Mouse (Mus musculus) G1E (cell line): ENCODE measurements at regions not wholly inside any gene's neighbourhood (a gene's known extent, or its start where the extent isn't known, plus 50 kb on each side); places are given as distances from the start of the nearest gene placed in this dataset.

Experiments
- ATAC-seq: 2 replicates; pipeline ENCODE4 v1.8.0; 2016; ENCODE audit warnings: mild to moderate bottlenecking; ENCODE audit not compliant: insufficient number of reproducible peaks, poor library complexity, low FRiP score, severe bottlenecking; ENCODE audit errors: extremely low read depth
- DNase-seq: peaks from one replicate; pipeline ENCODE4 v3.0.0; 2012; ENCODE audit warnings: low spot score
- H3K27me3 ChIP-seq: 2 replicates; pipeline ENCODE4 v1.6.1; 2012; ENCODE audit warnings: mild to moderate bottlenecking, low read length, inconsistent platforms; ENCODE audit not compliant: insufficient read depth
- H3K36me3 ChIP-seq: replicated peaks from 2 replicates; pipeline ENCODE3; 2012; ENCODE audit warnings: mild to moderate bottlenecking, inconsistent platforms
- H3K4me1 ChIP-seq: 2 replicates; pipeline ENCODE4 v1.6.1; 2012; ENCODE audit warnings: low read depth, low read length, inconsistent platforms, mixed read lengths; ENCODE audit not compliant: insufficient read depth
- H3K4me3 ChIP-seq: 2 replicates; pipeline ENCODE4 v1.5.1; 2012; ENCODE audit warnings: low read depth, mild to moderate bottlenecking, inconsistent platforms, low read length, moderate library complexity, mixed read lengths
- H3K9me3 ChIP-seq: replicated peaks from 2 replicates; pipeline ENCODE4 v1.6.1; 2012; ENCODE audit warnings: inconsistent platforms
- CTCF ChIP-seq: IDR thresholded peaks from 2 replicates; pipeline ENCODE4 v1.5.1; 2012; ENCODE audit warnings: low read depth, low read length, inconsistent platforms, mixed read lengths
- GATA1 ChIP-seq: IDR thresholded peaks from 2 replicates; pipeline ENCODE4 v1.6.1; 2012; ENCODE audit warnings: borderline replicate concordance, low read length, inconsistent platforms, mixed read lengths
- GATA2 ChIP-seq: IDR thresholded peaks from 2 replicates; pipeline ENCODE4 v1.6.1; 2012; ENCODE audit warnings: low read depth, low read length, inconsistent platforms, borderline replicate concordance
- POLR2AphosphoS5 ChIP-seq: IDR thresholded peaks from 2 replicates; pipeline ENCODE4 v1.6.1; 2012; ENCODE audit warnings: low read depth, low read length, inconsistent platforms; ENCODE audit not compliant: insufficient replicate concordance
- TAL1 ChIP-seq: conservative IDR thresholded peaks from 2 replicates; pipeline ENCODE4 v1.6.1; 2012; ENCODE audit warnings: low read depth, low read length, inconsistent platforms, mixed read lengths

- Histone ChIP-seq H3K4me1 (no peaks in the 10 kb centered on the region), H3K36me3 (no peaks in the 10 kb centered on the region), H3K4me3 (no peak overlapping the region), H3K9me3 (no peaks in the 10 kb centered on the region), H3K27me3 (no peaks in the 10 kb centered on the region)
- no peak for TF ChIP-seq GATA1
- TF ChIP-seq TAL1: no peak
- no peak for TF ChIP-seq GATA2
- no peak for TF ChIP-seq CTCF
- no peak for TF ChIP-seq POLR2AphosphoS5
- no peak for DNase-seq
- no peak for ATAC-seq
Observed at GRCm38 (mm10) chr13:46076879-46077278, 112.1 kb upstream of the Atxn1 start.

GRCm38 (mm10) chr13:46071670-46072069 is 106.9 kb upstream of the Atxn1 start:
- Histone ChIP-seq H3K4me1 (no peaks in the 10 kb centered on the region), H3K27me3 (no peaks in the 10 kb centered on the region; the same call in 1 of the 2 replicates), H3K36me3 (no peaks in the 10 kb centered on the region), H3K9me3 (no peaks in the 10 kb centered on the region), H3K4me3 (no peak overlapping the region)
- TF ChIP-seq TAL1: no peak
- TF ChIP-seq POLR2AphosphoS5: no peak
- no peak for TF ChIP-seq GATA2
- TF ChIP-seq GATA1: no peak
- no peak for TF ChIP-seq CTCF
- DNase-seq (no peak), ATAC-seq (no peak)

- ATAC-seq (no peak), DNase-seq (no peak)
- H3K4me1 ChIP-seq: no peaks in the 10 kb centered on the region
- TF ChIP-seq TAL1: no peak
- no peak for TF ChIP-seq POLR2AphosphoS5
- TF ChIP-seq GATA1: no peak
- TF ChIP-seq CTCF: no peak
- no peak for TF ChIP-seq GATA2
- no peaks in the 10 kb centered on the region for H3K36me3 ChIP-seq
- no peak overlapping the region for H3K4me3 ChIP-seq
- H3K9me3 ChIP-seq: no peaks in the 10 kb centered on the region
- H3K27me3 ChIP-seq: no peaks in the 10 kb centered on the region; the same call in 1 of the 2 replicates
Observed at GRCm38 (mm10) chr13:46069571-46069970, 104.8 kb upstream of the Atxn1 start.

GRCm38 (mm10) chr13:46062758-46063157 is 98.0 kb upstream of the Atxn1 start:
- ATAC-seq (no peak), DNase-seq (no peak)
- Histone ChIP-seq H3K36me3 (no peaks in the 10 kb centered on the region), H3K4me1 (no peaks in the 10 kb centered on the region), H3K27me3 (peaks cover 8% of the 10 kb centered on the region; the same call in 1 of the 2 replicates), H3K9me3 (no peaks in the 10 kb centered on the region), H3K4me3 (no peak overlapping the region)
- TF ChIP-seq GATA2: no peak
- TF ChIP-seq POLR2AphosphoS5: no peak
- no peak for TF ChIP-seq GATA1
- TF ChIP-seq TAL1: no peak
- no peak for TF ChIP-seq CTCF

- TF ChIP-seq GATA2 (no peak), POLR2AphosphoS5 (no peak), GATA1 (no peak), TAL1 (no peak), CTCF (no peak)
- DNase-seq: no peak
- ATAC-seq: no peak
Observed at GRCm38 (mm10) chr13:46059870-46060269, 95.1 kb upstream of the Atxn1 start.

GRCm38 (mm10) chr13:46058862-46059261 is 94.1 kb upstream of the Atxn1 start:
- no peak overlapping the region for H3K4me3 ChIP-seq
- DNase-seq (no peak), ATAC-seq (no peak)
- H3K4me1 ChIP-seq: no peaks in the 10 kb centered on the region
- peaks cover 18% of the 10 kb centered on the region for H3K27me3 ChIP-seq
- no peaks in the 10 kb centered on the region for H3K9me3 ChIP-seq
- TF ChIP-seq GATA2: no peak
- no peaks in the 10 kb centered on the region for H3K36me3 ChIP-seq

More at GRCm38 (mm10) chr13:46059870-46060269, 95.1 kb upstream of the Atxn1 start:
- no peaks in the 10 kb centered on the region for H3K36me3 ChIP-seq
- no peaks in the 10 kb centered on the region for H3K9me3 ChIP-seq
- H3K27me3 ChIP-seq: peaks cover 18% of the 10 kb centered on the region
- no peak overlapping the region for H3K4me3 ChIP-seq
- no peaks in the 10 kb centered on the region for H3K4me1 ChIP-seq

- DNase-seq (no peak), ATAC-seq (no peak)
- H3K36me3 ChIP-seq: no peaks in the 10 kb centered on the region
- H3K27me3 ChIP-seq: peaks cover 19% of the 10 kb centered on the region
- no peaks in the 10 kb centered on the region for H3K4me1 ChIP-seq
- TF ChIP-seq CTCF (no peak), TAL1 (no peak), GATA2 (no peak), GATA1 (no peak), POLR2AphosphoS5 (no peak)
- H3K9me3 ChIP-seq: no peaks in the 10 kb centered on the region
- H3K4me3 ChIP-seq: no peak overlapping the region
Observed at GRCm38 (mm10) chr13:46058341-46058740, 93.5 kb upstream of the Atxn1 start.
